Mouse (Mus musculus): ENCODE data around the gene Dnpep.
A peak's percentile ranks its signal among the peaks of the same experiment; 100 is the strongest.

DNA sequence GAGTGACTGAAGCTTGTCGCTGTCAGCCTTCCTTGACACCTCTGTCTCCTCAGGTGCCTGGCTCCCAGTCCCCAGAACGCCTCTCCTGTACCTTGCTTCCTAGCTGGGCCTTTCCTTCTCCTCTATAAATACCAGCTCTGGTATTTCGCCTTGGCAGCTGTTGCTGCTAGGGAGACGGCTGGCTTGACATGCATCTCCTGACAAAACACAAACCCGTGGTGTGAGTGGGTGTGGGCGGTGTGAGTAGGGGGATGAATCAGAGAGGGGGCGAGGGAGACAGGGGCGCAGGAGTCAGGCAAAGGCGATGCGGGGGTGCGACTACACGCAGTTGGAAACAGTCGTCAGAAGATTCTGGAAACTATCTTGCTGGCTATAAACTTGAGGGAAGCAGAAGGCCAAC lies 41.6 kb upstream of the Dnpep start:
- no peak for TF ChIP-seq CTCF (IDR thresholded peaks at IDR 0.05)
- TF ChIP-seq POLR2A (IDR thresholded peaks at IDR 0.05; ENCODE audit: insufficient read depth, low read depth, low read length) = peak; percentile 17; the same call in 1 of the 2 replicates
- TF ChIP-seq EP300 (IDR thresholded peaks at IDR 0.05; ENCODE audit: insufficient read depth, low read depth, low read length) = no peak
